Mouse (Mus musculus): ENCODE measurements around the gene Slc2a5.

Slc2a5 gene

GRCm38 (mm10) chr4:150119055-150119454 lies at the start of gene Slc2a5:
Slc2a5 (plus strand) TSS chr4:150119283.
- DNase-seq (ENCODE audit: inconsistent ontology term) = no peak

GRCm38 (mm10) chr4:150070136-150070535 lies 48.9 kb upstream of the Slc2a5 start:
- peak; percentile 97 for DNase-seq (ENCODE audit: inconsistent ontology term)

DNA sequence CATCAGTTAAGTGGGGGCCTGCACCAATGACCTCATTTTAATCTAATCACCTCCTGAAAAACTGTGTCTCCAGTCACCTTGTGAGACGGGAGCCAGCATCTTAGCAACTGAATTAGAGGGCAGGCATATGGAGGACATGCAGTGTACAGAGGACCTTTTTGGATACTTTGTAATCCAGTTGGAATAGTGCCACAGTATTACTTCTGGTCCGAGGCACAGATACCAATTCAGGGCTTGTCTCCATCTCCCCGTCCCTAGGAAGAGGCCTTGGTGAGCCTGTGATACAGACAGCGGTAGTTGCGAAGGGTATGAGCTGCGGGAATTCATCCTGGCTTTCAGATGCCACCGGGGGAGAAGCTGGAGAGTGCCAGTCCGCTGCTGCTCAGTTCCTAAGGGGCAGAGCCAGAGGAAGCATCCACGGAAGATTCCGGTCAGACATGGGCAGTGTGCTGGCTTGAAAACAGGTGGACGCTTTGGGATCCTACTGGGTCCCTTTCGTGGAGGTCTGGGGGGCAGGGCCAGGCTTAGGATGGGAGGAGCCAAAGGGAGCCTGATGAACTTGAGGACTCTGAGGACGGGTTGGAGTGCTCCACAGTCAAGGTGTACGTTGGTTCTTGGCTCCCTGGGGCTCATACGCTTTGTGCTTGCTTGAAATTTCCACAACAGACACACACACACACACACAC lies 46.5 kb upstream of the Slc2a5 start:
- DNase-seq (ENCODE audit: inconsistent ontology term) = peak; percentile 45

GRCm38 (mm10) chr4:150073102-150073473 lies 46.0 kb upstream of the Slc2a5 start:
- no peak for DNase-seq (ENCODE audit: inconsistent ontology term)

DNA sequence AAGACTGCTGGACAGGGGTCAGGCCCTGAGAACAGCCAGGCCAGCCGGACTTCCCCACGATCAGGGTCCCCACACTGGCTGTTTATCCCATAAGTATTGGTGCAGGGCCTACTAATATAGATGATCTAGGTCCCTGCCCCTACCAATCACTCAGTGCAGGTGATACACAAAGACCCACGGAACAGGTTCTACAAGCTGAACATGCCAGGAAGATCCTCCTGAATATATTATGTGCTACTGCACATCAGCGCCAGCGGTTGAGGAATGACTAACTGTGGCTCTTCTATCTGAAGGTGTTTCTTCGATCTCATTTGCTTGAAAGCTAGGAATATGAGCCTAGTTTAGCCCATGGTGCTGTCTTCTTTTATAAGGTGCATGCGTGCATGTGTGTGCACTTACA lies 43.7 kb upstream of the Slc2a5 start:
- no peak for DNase-seq (ENCODE audit: inconsistent ontology term)

- DNase-seq (ENCODE audit: inconsistent ontology term) = no peak
These were observed 42.9 kb upstream of the Slc2a5 start for GRCm38 (mm10) chr4:150076147-150076546.

DNA sequence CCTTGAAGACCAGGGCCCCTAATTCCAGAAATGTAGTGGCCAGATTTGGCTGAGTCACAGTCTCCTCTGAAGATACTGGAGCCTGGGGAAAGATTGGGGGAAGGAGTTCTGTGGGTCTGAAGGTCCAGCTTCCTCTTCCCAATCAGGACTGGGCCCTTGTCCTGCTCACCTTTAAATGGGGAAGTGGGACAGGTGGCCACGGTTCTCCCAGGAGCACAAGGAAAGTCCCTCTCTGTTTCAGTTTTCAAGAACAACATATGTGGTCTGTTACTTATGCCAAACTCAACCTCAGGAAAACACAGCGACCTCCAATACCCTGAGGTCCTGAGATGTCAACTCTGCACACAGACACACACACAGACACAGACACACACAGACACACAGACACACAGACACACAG lies 40.4 kb upstream of the Slc2a5 start:
- no peak for DNase-seq (ENCODE audit: inconsistent ontology term)

DNA sequence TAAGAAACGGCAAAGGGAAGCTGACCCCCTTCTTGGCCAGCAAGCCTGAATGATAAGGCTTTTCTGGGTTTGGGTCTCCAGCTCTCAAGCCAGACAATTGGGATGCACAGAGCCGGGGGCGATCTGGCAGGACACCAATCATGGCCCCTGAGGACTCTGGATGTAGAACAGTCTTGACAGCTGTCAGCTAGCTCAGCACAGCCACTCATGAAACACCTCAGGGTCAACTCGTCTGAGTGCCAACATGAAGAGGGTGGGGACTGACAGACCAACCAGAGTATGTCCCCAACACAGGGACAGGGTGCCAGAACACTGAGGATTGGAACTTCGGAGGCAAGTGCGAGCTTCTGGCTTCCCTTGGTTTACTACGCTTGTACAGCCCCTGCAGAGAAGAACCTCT lies 39.8 kb upstream of the Slc2a5 start:
- no peak for DNase-seq (ENCODE audit: inconsistent ontology term)

- DNase-seq (ENCODE audit: inconsistent ontology term) = no peak
These were observed 38.6 kb upstream of the Slc2a5 start for GRCm38 (mm10) chr4:150080330-150080967.

DNA sequence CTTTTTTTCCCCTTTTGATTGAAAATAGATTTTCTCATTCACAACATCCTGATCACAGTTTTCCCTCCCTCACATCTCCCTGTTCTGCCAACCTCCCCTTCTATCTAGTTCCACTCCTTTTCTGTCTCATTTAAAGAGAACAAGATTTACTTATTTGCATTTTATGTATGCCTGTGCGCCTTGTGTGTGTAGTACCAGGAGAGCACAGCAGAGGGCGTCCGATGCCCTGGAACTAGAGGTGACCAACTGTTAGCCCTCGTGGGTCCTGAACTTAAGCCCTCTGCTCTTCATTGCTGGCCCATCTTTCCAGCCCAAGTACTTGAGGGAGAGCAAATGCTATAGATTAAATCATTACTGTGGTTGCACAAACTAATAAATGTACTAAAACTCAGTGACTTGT lies 33.7 kb upstream of the Slc2a5 start:
- no peak for DNase-seq (ENCODE audit: inconsistent ontology term)

- no peak for DNase-seq (ENCODE audit: inconsistent ontology term)
These were observed 32.3 kb upstream of the Slc2a5 start for GRCm38 (mm10) chr4:150086841-150087160.

- peak; percentile 96 for DNase-seq (ENCODE audit: inconsistent ontology term)
These were observed 31.8 kb upstream of the Slc2a5 start, which contains the start of gene Gpr157 for GRCm38 (mm10) chr4:150087161-150087889. Gpr157 (plus strand) TSS chr4:150087365.

DNA sequence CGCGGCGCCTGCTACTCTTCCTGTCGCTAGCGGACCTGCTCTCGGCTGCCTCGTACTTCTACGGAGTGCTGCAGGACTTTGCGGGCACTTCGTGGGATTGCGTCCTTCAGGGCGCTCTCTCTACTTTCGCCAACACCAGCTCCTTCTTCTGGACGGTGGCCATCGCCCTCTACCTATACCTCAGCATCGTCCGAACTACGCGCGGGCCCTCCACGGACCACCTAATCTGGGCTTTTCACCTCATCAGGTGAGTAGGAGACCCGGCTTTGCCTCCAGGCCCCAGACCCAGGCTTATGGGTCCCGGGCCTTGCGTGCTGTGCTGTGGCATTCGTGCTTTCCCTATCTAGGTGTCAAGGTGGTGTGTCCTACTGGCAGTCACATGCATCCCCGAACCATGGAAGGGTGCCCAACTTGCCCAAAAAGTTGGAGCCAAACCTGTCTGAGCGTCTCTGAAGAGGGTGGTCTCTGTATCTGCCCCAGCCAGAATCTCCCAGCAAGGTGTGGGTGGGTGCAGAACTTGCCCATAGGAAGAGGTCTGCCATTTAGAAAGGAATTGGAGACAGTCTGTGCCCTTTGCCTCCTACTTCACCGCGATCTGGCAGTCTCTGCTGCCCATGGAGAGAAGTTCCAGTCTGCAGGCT lies 31.1 kb upstream of the Slc2a5 start:
- no peak for DNase-seq (ENCODE audit: inconsistent ontology term)

- no peak for DNase-seq (ENCODE audit: inconsistent ontology term)
These were observed 30.0 kb upstream of the Slc2a5 start for GRCm38 (mm10) chr4:150089121-150089520.

- no peak for DNase-seq (ENCODE audit: inconsistent ontology term)
These were observed 27.0 kb upstream of the Slc2a5 start for GRCm38 (mm10) chr4:150091887-150092582.

GRCm38 (mm10) chr4:150092583-150092902 lies 26.5 kb upstream of the Slc2a5 start:
- DNase-seq (ENCODE audit: inconsistent ontology term) = no peak

GRCm38 (mm10) chr4:150093560-150094462 lies 25.3 kb upstream of the Slc2a5 start:
- DNase-seq (ENCODE audit: inconsistent ontology term) = no peak

DNA sequence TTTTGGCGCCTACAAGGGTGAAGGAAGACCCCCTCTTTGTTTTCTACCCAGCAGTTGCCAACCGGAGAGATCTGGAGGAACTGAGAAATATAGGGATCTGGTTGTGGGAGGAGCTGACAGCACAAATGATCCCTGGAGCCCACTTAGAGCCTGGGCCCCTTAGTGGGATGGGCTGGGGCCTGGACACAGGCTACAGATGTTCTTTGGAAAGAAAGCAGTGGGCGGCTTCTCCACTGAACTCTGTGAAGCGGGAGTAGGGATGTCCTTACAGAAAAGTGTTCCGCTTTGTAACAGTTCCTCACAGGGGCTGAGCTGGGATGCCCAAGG lies 24.7 kb upstream of the Slc2a5 start:
- DNase-seq (ENCODE audit: inconsistent ontology term) = no peak

- DNase-seq (ENCODE audit: inconsistent ontology term) = no peak
These were observed 22.8 kb upstream of the Slc2a5 start for GRCm38 (mm10) chr4:150096309-150096708.

DNA sequence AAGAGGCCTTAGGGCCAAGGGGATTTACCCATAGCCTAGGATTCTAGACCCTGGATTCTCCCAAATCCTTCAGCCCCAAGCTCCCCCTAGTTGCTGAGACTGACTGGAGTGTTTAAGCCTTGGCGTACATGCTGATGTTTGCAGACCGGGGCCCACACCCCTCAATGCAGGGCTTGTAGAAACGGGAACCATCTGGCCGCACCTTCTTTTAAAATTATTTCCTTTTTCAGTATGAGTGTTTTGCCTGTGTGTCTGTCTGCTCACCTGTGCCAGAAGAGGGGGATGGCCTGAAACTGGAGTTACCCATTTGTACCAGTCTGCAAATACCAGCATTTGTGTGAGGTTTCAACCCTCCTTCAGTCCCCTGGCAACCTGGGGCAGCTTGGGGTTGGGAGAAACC lies 21.2 kb upstream of the Slc2a5 start:
- DNase-seq (ENCODE audit: inconsistent ontology term) = no peak

DNA sequence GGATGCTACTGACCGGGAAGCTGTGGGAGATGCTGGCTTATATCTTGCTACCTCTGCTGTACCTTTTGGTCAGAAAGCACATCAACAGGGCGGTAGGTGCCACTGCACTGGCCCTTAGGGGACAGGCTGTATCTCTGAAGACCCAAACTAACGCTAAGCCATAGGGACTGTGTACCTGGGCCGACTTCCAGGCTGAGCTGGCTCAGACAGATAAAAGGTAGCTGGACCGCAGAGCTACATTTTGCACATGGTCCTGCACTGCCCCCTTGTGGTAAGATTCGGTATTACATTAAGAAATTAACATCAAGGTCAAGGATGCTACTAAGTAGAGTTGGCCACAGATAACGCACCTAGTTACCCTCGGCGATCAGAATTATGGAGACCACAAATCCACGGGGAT lies 20.2 kb upstream of the Slc2a5 start:
- DNase-seq (ENCODE audit: inconsistent ontology term) = peak; percentile 37

Measured in Muller cell, postnatal 12 days (primary cell).